Mouse (Mus musculus): Measurements from ENCODE around the gene Mfap3. TPM values are rescaled to one million over a fixed set of nuclear protein-coding genes. Genes with fewer than 3 reads are reported as not detected.
A peak's percentile ranks its signal among the peaks of the same experiment; 100 is the strongest.
"Not testable (repeated sequence)": the region's sequence is repeated elsewhere in the genome, so short reads cannot be mapped to it uniquely, and the experiment has no call there.

Gene Mfap3
- polyA plus RNA-seq, 1 experiment: 63.0 TPM

DNA sequence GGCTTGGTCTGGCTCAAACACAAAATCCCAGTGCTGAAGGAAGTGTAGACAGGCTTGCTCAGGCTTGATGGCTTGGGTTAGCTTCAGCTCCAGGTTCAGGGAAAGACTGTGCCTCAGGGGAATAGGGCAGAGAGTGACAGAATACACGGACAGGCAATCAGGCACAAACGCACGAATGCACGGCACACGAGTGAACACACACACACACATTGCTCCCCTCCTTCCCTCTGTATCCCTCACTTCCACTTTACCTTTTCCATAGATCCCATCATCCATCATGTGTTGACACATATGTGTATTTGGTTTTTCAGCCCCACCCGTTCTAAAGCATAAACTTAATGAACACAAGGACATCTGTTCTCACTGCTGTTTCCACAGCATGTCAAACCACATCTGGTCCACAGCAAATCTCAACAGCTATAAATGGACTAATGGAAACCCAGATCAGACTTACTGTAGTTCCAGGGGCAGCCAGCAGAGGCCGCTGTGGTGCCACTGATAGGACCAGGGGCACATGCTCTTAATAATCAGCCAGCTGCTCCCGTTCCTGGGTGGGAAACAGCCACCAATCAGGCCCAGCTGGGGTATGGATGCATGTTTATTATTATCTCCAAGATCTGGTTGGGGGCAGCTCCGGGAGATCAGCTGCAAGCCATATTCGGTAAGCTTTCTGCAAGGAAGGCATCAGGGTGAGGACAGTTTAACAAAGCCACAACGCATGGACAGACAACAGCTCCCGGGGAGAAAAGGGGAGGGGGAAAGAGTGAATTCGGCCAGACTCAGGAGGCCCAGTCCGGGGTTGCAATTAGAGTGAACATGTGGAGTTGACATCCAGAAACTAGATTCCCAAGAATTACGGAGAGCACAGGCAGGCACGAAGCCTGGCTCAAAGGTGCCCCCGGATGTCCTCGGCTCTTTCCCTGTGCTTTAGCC lies 30.4 kb downstream of the Mfap3 start:
- no peaks in the 10 kb centered on the region for H3K27me3 ChIP-seq (ENCODE audit: control insufficient read depth, insufficient read depth, low read length, poor library complexity, severe bottlenecking)
- H3K9ac ChIP-seq (ENCODE audit: low read depth, poor library complexity, severe bottlenecking): no peak overlapping the region
- peaks cover 11% of the 10 kb centered on the region for H3K9me3 ChIP-seq (replicated peaks; ENCODE audit: control insufficient read depth, insufficient read depth, low read length, poor library complexity, severe bottlenecking)
- no peak overlapping the region for H3K4me3 ChIP-seq (ENCODE audit: low read depth, low read length)
- peaks cover 12% of the 10 kb centered on the region for H3K4me1 ChIP-seq (ENCODE audit: control insufficient read depth, insufficient read depth, low read length)
- no peak overlapping the region for H3K27ac ChIP-seq (ENCODE audit: insufficient read depth, low read length)
- no peaks in the 10 kb centered on the region for H3K36me3 ChIP-seq (ENCODE audit: control insufficient read depth, insufficient read depth, low read length, poor library complexity, severe bottlenecking)
- TF ChIP-seq POLR2A (IDR thresholded peaks at IDR 0.05; ENCODE audit: insufficient read depth, low read length) (no peak), CTCF (IDR thresholded peaks at IDR 0.05; ENCODE audit: low read depth, low read length) (peak; percentile 90)

DNA sequence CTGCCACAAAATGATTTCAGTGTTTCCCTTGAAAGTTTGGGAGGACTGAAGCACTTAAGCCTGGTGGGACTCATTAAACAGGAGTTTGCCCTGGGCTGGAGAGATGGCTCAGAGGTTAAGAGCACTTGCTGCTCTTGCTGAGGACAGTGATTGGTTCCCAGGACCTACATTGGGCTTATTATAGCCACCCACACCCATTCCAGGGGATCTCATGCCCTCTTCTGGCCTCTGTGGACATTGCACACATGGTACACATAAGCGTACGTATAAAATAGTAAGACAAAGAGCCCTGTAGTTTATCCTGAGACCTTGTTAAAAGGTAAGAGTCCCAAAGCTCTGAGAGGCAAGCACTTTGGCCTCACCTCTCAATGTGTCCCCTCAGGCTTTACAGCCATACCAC lies 31.8 kb downstream of the Mfap3 start:
- H3K4me3 ChIP-seq (ENCODE audit: low read depth, low read length): no peak overlapping the region
- no peaks in the 10 kb centered on the region for H3K36me3 ChIP-seq (ENCODE audit: control insufficient read depth, insufficient read depth, low read length, poor library complexity, severe bottlenecking)
- no peak overlapping the region for H3K27ac ChIP-seq (ENCODE audit: insufficient read depth, low read length)
- H3K4me1 ChIP-seq (ENCODE audit: control insufficient read depth, insufficient read depth, low read length): peaks cover 14% of the 10 kb centered on the region
- H3K9me3 ChIP-seq (replicated peaks; ENCODE audit: control insufficient read depth, insufficient read depth, low read length, poor library complexity, severe bottlenecking): peaks cover 8% of the 10 kb centered on the region
- no peaks in the 10 kb centered on the region for H3K27me3 ChIP-seq (ENCODE audit: control insufficient read depth, insufficient read depth, low read length, poor library complexity, severe bottlenecking)
- TF ChIP-seq CTCF (IDR thresholded peaks at IDR 0.05; ENCODE audit: low read depth, low read length) (no peak), EP300 (IDR thresholded peaks at IDR 0.05; ENCODE audit: insufficient read depth, low read depth, low read length) (no peak), POLR2A (IDR thresholded peaks at IDR 0.05; ENCODE audit: insufficient read depth, low read length) (no peak)
- no peak overlapping the region for H3K9ac ChIP-seq (ENCODE audit: low read depth, poor library complexity, severe bottlenecking)

DNA sequence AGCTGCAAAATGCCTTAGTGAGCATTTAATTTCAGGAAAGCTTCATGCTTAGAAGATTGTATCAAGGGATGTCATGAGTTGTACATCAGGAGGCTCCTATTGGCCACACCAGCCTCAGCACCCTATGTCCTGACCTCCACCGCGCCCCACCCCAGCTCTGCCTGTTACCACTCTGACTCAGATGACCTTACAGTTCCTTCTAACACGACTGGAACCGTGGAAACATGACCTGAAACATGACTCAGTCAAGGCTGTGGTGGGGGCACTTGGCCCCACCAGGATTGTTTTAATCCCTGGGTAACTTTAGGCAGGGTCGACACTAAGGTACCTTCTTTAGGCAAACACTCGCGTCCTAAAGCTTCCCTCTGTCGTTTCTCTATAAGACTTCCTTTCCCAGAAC lies 32.6 kb downstream of the Mfap3 start:
- Histone ChIP-seq H3K9ac (ENCODE audit: low read depth, poor library complexity, severe bottlenecking) (no peak overlapping the region), H3K9me3 (replicated peaks; ENCODE audit: control insufficient read depth, insufficient read depth, low read length, poor library complexity, severe bottlenecking) (peaks cover 8% of the 10 kb centered on the region), H3K27me3 (ENCODE audit: control insufficient read depth, insufficient read depth, low read length, poor library complexity, severe bottlenecking) (no peaks in the 10 kb centered on the region), H3K36me3 (ENCODE audit: control insufficient read depth, insufficient read depth, low read length, poor library complexity, severe bottlenecking) (no peaks in the 10 kb centered on the region), H3K4me3 (ENCODE audit: low read depth, low read length) (no peak overlapping the region), H3K27ac (ENCODE audit: insufficient read depth, low read length) (no peak overlapping the region), H3K4me1 (ENCODE audit: control insufficient read depth, insufficient read depth, low read length) (peaks cover 14% of the 10 kb centered on the region)
- no peak for TF ChIP-seq CTCF (IDR thresholded peaks at IDR 0.05; ENCODE audit: low read depth, low read length)
- TF ChIP-seq EP300 (IDR thresholded peaks at IDR 0.05; ENCODE audit: insufficient read depth, low read depth, low read length): no peak
- TF ChIP-seq POLR2A (IDR thresholded peaks at IDR 0.05; ENCODE audit: insufficient read depth, low read length): no peak

DNA sequence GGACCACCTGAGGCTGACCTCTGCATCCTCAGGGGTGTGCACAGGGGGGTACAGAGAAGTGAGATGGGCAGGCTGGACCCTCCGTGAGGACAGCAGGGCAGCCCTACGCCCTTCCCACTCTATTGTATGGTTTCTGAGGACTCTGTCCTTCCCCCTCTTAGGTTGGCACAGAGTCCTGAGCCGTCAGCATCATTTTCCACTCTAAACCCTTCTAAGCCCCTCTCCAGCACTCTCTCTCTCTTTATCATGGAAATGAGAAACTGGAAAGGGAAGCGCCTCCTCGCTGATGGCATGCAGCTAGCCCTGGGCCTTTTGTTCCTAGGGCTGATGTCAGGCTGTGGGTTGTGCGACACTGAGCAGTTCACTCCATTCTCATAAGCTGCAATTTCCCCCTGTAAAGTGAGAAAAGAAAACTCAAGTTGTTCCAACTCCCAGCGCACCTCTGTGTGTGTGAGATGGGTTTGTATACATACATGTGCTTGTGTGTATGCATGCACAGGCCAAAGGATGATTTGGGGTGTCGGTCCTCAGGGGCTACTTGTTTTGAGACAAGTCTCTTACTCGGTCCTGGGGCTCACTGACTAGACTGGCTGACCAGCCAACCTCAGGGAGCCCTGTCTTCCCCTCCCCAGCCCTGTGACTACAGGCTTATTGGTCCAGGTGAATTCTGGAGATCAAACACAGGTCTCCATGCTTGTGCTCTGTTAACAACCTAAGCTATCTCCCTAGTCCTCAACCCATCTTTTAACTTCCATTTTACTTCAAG lies 34.7 kb downstream of the Mfap3 start:
- peaks cover 10% of the 10 kb centered on the region for H3K4me1 ChIP-seq (ENCODE audit: control insufficient read depth, insufficient read depth, low read length)
- no peak overlapping the region for H3K4me3 ChIP-seq (ENCODE audit: low read depth, low read length)
- peaks cover 8% of the 10 kb centered on the region for H3K9me3 ChIP-seq (replicated peaks; ENCODE audit: control insufficient read depth, insufficient read depth, low read length, poor library complexity, severe bottlenecking)
- peak overlapping the region; percentile 94 for H3K27ac ChIP-seq (ENCODE audit: insufficient read depth, low read length)
- H3K9ac ChIP-seq (ENCODE audit: low read depth, poor library complexity, severe bottlenecking): peak overlapping the region; percentile 8; the same call in 1 of the 2 replicates
- no peaks in the 10 kb centered on the region for H3K36me3 ChIP-seq (ENCODE audit: control insufficient read depth, insufficient read depth, low read length, poor library complexity, severe bottlenecking)
- no peak for TF ChIP-seq POLR2A (IDR thresholded peaks at IDR 0.05; ENCODE audit: insufficient read depth, low read length)
- no peak for TF ChIP-seq CTCF (IDR thresholded peaks at IDR 0.05; ENCODE audit: low read depth, low read length)
- peak; percentile 87 for TF ChIP-seq EP300 (IDR thresholded peaks at IDR 0.05; ENCODE audit: insufficient read depth, low read depth, low read length)
- no peaks in the 10 kb centered on the region for H3K27me3 ChIP-seq (ENCODE audit: control insufficient read depth, insufficient read depth, low read length, poor library complexity, severe bottlenecking)

DNA sequence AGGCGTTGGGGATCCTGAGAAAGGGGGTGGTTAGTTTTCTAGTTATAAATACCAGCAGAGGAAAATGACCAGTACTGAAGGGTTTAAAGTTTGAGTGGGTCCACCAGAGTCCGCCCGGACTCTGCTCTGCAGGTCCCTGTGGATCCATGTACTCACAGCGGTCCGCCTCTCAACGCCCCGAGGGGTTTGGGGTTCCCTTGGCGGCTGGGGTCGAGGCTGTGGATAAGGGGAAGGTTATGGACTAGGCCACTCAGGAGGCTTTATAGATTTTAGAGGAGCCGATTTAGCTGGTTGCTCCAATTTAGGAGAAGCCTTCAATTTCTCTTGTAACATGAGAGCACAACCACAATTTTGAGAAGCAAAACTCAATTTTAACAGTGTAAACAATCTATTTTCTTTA lies 39.5 kb downstream of the Mfap3 start:
- Histone ChIP-seq H3K27ac (ENCODE audit: insufficient read depth, low read length) (peak overlapping the region; percentile 29; the same call in 1 of the 2 replicates), H3K9ac (ENCODE audit: low read depth, poor library complexity, severe bottlenecking) (peak overlapping the region; percentile 42; the same call in 1 of the 2 replicates), H3K4me3 (ENCODE audit: low read depth, low read length) (peak overlapping the region; percentile 47)
- H3K4me1 ChIP-seq (ENCODE audit: control insufficient read depth, insufficient read depth, low read length); H3K36me3 ChIP-seq (ENCODE audit: control insufficient read depth, insufficient read depth, low read length, poor library complexity, severe bottlenecking); H3K9me3 ChIP-seq (replicated peaks; ENCODE audit: control insufficient read depth, insufficient read depth, low read length, poor library complexity, severe bottlenecking); H3K27me3 ChIP-seq (ENCODE audit: control insufficient read depth, insufficient read depth, low read length, poor library complexity, severe bottlenecking): not testable (repeated sequence)

DNA sequence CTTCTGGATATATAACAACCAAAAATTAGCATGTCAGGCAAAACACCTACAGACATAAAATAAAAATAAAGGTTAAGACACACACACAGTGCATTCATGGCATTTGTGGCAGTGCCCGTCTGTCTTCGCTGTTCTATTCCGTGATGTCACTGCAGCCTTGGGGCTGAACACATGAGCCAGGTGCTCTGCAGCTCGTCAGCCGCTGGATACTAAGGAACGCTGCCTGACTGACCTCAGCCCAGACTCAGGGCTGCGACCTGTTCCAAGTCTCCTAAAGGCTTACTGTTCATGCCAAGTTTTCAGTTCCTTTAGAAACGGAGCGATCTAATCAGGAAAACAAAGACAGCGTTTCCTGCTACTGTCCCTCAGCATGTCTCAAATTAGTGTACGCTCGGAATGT lies 46.1 kb downstream of the Mfap3 start:
- Histone ChIP-seq H3K27ac (ENCODE audit: insufficient read depth, low read length) (no peak overlapping the region), H3K36me3 (ENCODE audit: control insufficient read depth, insufficient read depth, low read length, poor library complexity, severe bottlenecking) (no peaks in the 10 kb centered on the region), H3K9ac (ENCODE audit: low read depth, poor library complexity, severe bottlenecking) (no peak overlapping the region), H3K4me3 (ENCODE audit: low read depth, low read length) (no peak overlapping the region), H3K27me3 (ENCODE audit: control insufficient read depth, insufficient read depth, low read length, poor library complexity, severe bottlenecking) (no peaks in the 10 kb centered on the region), H3K9me3 (replicated peaks; ENCODE audit: control insufficient read depth, insufficient read depth, low read length, poor library complexity, severe bottlenecking) (0 out of 2 replicates have a peak, but pooled peaks cover 1% of the 10 kb centered on the region), H3K4me1 (ENCODE audit: control insufficient read depth, insufficient read depth, low read length) (no peaks in the 10 kb centered on the region)
- no peak for TF ChIP-seq POLR2A (IDR thresholded peaks at IDR 0.05; ENCODE audit: insufficient read depth, low read length)
- TF ChIP-seq CTCF (IDR thresholded peaks at IDR 0.05; ENCODE audit: low read depth, low read length): no peak

Data from ES-Bruce4 (cell line).